Mouse (Mus musculus): ENCODE data around the gene Pm20d1.
"Not testable (repeated sequence)": the region's sequence is repeated elsewhere in the genome, so short reads cannot be mapped to it uniquely, and the experiment has no call there.

Gene Pm20d1

GRCm38 (mm10) chr1:131795171-131795570 lies 2.0 kb upstream of the Pm20d1 start:
- no peak for DNase-seq (ENCODE audit: low spot score in 2 of 2)

GRCm38 (mm10) chr1:131800001-131800400 lies 2.8 kb downstream of the Pm20d1 start:
- no peak for DNase-seq (ENCODE audit: low spot score in 2 of 2)

GRCm38 (mm10) chr1:131801071-131801470 lies 3.9 kb downstream of the Pm20d1 start:
- DNase-seq (ENCODE audit: low spot score in 2 of 2): no peak

DNA sequence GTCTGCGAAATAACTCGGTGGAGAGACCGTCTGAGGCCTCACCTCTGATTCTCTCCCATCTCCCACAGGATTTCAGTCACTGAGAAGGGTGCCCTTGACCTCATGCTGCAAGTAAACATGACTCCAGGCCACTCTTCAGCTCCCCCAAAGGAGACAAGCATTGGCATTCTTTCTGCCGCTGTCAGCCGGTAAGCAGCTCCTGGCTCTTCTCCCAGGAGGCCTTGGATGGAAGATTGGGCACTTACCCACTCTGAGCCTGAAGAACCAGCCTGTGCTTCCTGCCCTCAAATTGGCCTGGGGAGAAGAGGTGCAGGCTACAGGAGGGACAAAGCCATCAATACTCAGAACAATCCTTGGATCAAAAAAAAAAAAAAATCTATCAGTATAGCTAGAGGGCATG lies 5.5 kb downstream of the Pm20d1 start:
- no peak for DNase-seq (ENCODE audit: low spot score in 2 of 2)

DNA sequence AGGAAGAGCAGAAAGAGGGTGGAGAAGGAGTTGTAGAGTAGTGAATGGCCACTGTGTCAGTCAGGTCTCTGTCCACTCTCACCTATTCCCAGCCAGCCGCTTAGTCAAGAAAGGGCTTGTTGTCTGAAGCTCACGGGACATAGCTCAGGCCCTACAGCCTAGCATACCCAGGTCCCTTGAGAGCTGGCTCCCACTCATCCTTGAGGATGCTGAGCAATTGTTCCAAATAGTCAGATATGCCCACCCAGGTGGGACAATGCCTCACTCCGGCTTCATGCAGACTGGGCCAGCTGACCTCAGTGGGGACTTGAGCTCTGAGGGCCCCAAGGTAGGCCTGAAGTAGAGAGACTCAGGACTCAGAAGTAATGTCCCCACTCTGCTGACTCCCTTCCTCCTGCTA lies 7.0 kb downstream of the Pm20d1 start:
- no peak for DNase-seq (ENCODE audit: low spot score in 2 of 2)

GRCm38 (mm10) chr1:131808986-131809385 lies 11.8 kb downstream of the Pm20d1 start:
- DNase-seq (ENCODE audit: low spot score in 2 of 2): no peak

DNA sequence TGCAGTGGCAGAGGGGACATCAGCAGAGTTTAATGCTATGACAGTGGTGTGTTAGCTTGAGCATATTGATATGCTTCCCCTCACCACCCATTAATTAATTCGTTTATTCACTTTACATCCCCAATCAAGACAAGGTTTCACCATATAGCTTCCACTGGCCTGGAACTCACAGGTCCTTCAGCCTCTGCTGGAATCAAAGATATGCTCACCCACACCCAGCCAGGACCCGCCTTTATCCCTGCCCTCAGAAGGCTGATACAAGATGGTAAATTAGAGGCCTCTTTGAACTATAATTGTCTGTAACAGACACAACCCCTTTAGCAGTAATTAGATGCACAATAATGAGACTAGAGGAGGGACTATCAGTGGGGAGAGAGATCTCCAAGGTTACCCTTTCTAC lies 12.5 kb downstream of the Pm20d1 start:
- DNase-seq (ENCODE audit: low spot score in 2 of 2): no peak

DNA sequence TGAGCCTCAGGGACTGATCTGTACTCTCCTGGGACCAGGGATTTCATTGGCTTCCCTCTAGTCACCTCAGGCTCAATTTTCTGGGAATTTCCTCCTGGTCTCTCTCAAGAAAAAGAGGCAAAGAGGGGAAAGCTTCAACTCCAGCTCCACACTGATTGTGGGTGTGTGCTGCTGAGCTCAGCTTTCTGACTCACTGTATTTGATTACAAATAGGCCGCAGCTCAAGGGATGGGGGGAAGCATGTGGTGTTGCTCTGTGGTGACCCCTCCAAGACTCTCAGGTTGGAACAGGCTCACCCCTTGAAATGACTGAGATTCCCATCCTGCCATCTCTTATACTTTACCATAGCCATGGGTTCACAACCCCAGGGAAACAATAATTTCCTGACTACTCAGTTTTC lies 14.2 kb downstream of the Pm20d1 start:
- no peak for DNase-seq (ENCODE audit: low spot score in 2 of 2)

- DNase-seq (ENCODE audit: low spot score in 2 of 2): no peak
These were observed 14.8 kb downstream of the Pm20d1 start for GRCm38 (mm10) chr1:131812006-131812405.

DNA sequence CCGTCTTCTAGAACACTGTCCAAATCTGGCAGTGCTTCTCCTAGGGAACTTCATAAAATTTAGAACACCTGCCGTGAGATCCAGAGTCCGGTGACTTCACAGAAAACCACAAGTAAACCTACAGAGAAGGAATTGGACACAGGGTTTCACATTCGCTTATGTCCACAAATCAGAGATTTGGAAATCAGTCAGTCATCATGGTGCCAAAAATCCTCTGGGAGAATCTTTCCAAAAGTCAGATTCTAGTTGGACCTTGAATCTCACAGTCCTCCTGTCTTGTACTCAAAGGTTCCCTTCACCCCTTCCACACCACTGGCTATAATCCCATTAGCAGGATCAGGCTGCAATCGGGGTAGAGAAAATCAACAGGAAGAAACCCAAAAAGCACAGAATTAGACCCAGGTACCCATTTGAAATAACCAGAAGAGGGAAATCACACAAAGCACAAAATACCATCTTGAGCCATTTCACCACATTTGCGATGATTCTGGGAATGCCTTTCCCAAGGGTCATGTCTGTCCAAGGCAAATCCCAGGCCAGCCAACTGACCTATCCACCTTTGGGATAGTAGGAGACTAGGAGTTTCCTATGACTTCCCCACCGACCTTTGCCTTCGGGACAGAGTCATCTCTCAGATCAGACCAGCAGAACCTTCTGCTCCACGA lies 15.6 kb downstream of the Pm20d1 start:
- DNase-seq (ENCODE audit: low spot score in 2 of 2): no peak

DNA sequence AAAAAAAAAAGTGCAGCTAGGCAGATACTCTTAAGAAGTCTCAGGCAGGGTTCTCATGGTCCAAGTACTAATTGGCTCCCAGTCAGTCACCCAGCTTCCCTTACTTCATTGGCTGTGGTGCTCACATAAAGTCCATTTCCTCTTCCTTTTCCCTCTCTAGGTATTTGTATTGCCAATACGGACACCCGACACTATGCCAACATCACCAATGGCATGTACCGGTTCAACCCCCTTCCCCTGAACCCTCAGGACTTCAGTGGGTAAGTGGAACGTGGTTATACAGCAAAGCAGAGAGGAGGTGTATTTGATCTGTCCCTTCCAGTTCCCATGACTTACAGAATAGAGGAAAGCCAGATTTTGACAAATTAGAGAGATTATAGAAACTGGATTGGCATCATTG lies 16.6 kb downstream of the Pm20d1 start:
- DNase-seq (ENCODE audit: low spot score in 2 of 2): no peak

DNA sequence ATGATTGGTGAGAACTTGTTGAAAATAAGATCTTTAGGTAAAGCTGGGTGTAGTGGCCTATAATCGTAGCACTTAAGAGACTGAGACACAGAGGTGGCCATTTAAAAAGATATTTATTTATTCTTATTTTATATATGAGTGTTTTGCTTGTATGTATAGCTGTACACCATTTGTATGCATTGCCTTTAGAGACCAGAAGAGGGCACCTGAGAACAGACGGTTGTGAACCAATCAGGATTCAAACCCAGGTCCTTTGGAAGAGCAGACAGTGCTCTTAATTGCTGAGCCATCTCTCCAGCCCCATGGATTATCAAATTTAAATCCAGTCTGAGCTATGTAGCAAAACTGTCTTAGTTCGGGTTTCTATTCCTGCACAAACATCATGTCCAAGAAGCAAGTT lies 17.0 kb downstream of the Pm20d1 start:
- no peak for DNase-seq (ENCODE audit: low spot score in 2 of 2)

GRCm38 (mm10) chr1:131816886-131817285 lies 19.7 kb downstream of the Pm20d1 start:
- DNase-seq (ENCODE audit: low spot score in 2 of 2): no peak

DNA sequence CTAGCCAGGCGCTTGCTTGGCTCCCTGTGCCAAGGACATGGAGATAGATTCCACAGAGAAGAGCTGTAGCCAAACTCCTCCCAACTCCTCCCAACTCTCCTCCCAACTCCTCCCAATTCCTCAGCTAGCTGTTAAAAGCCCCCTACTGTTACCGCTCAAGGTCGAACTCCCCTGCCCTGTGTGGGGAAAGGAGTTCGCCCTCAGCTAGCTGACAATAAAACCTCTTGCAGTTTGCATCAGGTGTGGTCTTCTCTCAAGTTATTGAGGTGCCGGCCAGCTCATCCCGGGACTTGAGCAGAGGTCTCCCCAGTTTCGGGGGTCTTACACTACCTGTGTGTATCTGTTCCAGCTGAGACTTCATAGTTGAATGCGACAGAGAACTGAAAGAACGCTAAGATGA lies 23.2 kb downstream of the Pm20d1 start:
- DNase-seq (ENCODE audit: low spot score in 2 of 2): not testable (repeated sequence)

DNA sequence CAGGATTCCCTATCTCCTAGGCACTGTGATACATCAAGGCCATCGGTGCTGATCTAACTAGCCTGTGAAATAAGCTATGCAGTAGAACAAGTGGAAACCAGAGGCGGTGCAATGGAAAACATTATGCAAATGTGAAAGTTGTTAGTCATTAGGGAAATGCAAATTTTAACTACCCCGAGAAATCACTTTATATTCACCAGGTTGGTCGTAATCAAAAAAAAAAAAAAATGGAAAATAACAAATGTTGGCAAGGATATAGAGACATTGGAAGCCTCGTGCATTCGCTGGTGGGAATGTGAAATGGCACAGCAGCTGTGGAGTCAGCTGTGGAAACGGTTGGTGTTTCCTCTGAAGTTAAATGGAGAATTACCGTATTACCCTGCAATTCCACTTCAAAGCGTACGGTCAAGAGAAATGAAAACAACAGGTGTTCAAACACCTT lies 23.7 kb downstream of the Pm20d1 start:
- no peak for DNase-seq (ENCODE audit: low spot score in 2 of 2)

- no peak for DNase-seq (ENCODE audit: low spot score in 2 of 2)
These were observed 25.1 kb downstream of the Pm20d1 start for GRCm38 (mm10) chr1:131822292-131822691.

DNA sequence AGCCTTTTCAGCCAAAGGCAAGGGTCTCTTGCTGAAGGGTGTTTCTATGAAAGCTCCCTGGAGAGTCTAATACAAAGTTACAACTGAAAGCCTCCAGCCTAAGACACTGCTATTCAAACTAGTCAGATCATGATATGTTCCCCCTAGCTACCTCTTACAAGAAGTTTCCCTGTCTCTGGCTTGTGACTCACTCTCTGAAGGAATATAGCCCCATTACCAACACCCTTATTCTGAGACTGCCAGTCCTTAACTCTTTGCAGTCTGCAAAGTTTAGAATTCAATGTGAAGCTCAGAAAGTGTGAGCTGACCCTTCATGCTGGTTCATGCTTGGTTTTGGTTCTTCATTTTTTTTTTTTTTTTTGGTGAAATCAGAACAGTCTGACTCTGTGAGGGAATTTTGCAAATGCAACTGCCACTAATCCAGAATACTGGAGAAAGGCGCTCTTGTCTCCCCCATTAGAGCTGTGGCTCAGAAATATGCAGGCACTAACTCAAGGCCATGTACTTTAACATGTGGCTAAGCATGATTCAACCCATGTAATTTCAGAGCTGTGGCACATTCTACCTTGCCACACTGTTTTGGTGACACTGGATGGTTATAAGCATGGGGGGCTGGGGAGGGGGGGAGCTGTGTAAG lies 25.8 kb downstream of the Pm20d1 start:
- no peak for DNase-seq (ENCODE audit: low spot score in 2 of 2)

- no peak for DNase-seq (ENCODE audit: low spot score in 2 of 2)
These were observed 26.4 kb downstream of the Pm20d1 start for GRCm38 (mm10) chr1:131823563-131823962.

GRCm38 (mm10) chr1:131824528-131825181 lies 27.5 kb downstream of the Pm20d1 start:
- DNase-seq (ENCODE audit: low spot score in 2 of 2): no peak

DNA sequence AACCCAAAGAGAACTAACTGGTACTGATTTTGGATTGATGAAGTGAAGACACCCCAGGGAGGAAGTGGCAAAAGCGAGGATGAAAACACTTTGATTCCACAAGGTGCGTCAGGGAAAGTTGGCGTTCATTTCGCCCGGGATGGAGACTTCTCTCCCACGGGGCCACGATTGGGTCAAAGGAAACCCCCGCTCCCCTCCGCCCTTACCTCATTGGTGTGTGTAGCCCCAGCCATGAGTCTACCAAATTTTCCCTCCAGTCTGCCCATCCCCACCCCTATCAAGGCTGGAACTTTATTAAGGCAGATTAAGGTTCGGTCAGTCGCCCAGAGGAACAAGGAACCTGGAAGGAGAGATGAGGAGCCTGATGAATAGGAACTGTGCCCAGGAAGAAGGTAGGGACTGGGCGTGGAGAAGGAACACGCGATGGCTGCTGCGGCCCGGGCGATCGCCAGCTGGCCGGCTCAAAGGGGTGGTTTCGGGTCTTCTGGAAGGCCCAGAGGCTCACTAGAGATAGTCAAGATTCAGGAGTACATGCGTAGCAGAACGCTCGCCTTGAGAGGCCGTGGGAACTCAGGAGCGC lies 30.1 kb downstream of the Pm20d1 start, which contains the start of gene Slc41a1:
TSS of gene Slc41a1 (plus strand) at position 287 of the 580 bp plus-strand sequence.
- no peak for DNase-seq (ENCODE audit: low spot score in 2 of 2)

DNA sequence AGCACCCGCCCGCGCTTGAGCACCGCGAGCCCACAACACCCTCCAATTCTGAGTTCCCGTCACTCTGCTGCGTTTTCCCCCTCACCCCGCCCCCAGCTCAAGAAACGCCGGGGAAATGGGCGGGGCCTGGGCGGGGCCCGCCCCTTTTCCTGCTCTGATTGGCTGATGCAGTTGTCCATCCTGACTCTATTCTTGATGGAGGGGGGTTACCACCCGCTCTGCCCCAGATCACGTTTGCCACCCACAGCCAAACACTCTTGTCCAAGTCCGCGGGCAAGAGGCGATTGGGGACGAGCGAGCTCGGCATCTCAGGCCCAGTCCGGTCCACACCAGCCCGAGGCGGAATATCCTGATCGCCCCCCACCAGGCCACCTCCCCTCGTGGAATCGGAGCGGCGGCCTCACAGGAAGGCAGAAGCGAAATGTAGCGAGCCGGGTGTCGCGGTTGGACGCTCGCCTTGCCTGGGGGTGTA lies 30.6 kb downstream of the Pm20d1 start:
- peak; percentile 84 to 88 for DNase-seq (ENCODE audit: low spot score in 2 of 2)

DNA sequence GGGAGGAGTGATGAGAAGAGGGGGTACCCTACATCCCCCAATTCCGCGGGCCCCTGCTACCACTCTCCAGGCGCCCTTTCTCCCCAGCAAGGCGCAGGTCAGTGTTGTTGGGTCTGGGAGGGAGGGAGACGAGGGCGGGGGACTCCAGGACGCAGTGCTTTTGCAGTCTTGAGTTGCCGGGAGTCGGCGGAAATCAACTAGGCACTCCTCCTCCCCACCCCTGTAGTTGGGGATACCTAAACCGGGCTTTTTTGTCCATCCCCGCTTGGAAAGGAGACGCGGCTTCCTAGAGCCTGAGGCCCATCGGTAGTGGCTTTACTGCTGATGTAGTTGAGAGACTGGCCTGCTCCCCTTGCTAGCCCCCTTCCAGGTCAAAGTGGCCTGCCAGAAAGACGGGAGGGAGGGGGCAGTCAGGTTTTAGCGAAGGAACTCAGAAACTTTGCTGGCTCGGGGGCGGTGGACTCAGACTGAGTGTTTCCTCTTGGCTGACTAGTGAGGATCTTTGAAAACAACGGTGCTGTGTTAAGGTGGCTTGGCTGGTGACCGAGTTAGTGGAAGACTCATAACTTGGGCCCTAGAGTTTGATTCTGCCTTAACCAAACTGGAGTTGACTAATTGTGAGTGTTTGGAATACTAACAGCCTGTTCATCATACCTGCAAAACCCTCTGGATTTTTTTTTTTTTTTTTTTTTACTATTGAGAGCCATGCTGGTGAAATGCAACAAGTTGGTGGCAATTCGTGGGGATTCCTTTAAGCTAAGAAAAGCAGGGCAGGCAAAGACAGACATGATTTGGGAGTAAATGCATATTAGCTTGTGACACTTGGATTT lies 31.3 kb downstream of the Pm20d1 start:
- peak; percentile 38 to 42 for DNase-seq (ENCODE audit: low spot score in 2 of 2)

Data from spleen, postnatal 10 days (tissue).